Mouse (Mus musculus): Measurements from ENCODE around the gene Iapp. TPM values are rescaled to one million over a fixed set of nuclear protein-coding genes. Genes with fewer than 3 reads are reported as not detected.
"Not testable (repeated sequence)": the region's sequence is repeated elsewhere in the genome, so short reads cannot be mapped to it uniquely, and the experiment has no call there.

Iapp gene
- polyA plus RNA-seq, 1 experiment from 2014 or later, result 2.3 TPM

DNA sequence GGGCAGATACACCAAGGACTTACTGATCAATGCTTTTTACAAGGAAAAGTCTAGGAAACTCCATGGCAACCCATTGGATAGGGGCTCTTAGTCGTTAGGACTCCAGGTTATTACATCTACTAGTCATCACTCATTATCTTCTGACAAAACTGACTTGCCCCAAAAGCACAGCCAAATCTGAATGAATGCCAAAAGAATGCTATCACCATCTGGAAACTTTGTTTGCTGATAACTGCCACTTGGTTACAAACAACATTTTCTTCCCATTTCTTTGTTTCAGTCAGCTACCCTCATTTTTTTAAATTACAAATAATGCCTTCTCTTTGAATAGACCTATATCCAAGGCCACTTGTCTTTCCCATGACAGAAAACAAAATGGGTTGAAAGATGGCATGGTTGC, 31.0 kb downstream of the Iapp start:
- ATAC-seq (ENCODE audit: low FRiP score), result no peak
- H3K27me3 ChIP-seq (ENCODE audit: control insufficient read depth, insufficient read depth, low read length), result no peaks in the 10 kb centered on the region

GRCm38 (mm10) chr6:142338961-142339360, 40.7 kb downstream of the Iapp start:
- WGBS, result 83% methylated on average over 2 of the region's 2 CpGs
- H3K4me3 ChIP-seq (ENCODE audit: low read depth, low read length), result no peak overlapping the region
- ATAC-seq (ENCODE audit: low FRiP score) (no peak), DNase-seq (ENCODE audit: low spot score, missing footprints) (no peak)
- no peak overlapping the region for H3K27ac ChIP-seq (ENCODE audit: low read depth, low read length)
- H3K9ac ChIP-seq (ENCODE audit: low read length), result no peak overlapping the region
- H3K27me3 ChIP-seq (ENCODE audit: control insufficient read depth, insufficient read depth, low read length), result no peaks in the 10 kb centered on the region
- H3K9me3 ChIP-seq (ENCODE audit: control insufficient read depth, low read length), result no peaks in the 10 kb centered on the region
- H3K4me2 ChIP-seq, result no peak overlapping the region
- no peaks in the 10 kb centered on the region for H3K36me3 ChIP-seq (ENCODE audit: control insufficient read depth, insufficient read depth, low read length)
- no peaks in the 10 kb centered on the region for H3K4me1 ChIP-seq (ENCODE audit: control insufficient read depth, insufficient read depth, low read length)

More for the DNA sequence above, 31.0 kb downstream of the Iapp start:
- no peak for DNase-seq (ENCODE audit: low spot score, missing footprints)
- Histone ChIP-seq H3K4me3 (ENCODE audit: low read depth, low read length) (no peak overlapping the region), H3K4me1 (ENCODE audit: control insufficient read depth, insufficient read depth, low read length) (no peaks in the 10 kb centered on the region), H3K9me3 (ENCODE audit: control insufficient read depth, low read length) (no peaks in the 10 kb centered on the region), H3K36me3 (ENCODE audit: control insufficient read depth, insufficient read depth, low read length) (no peaks in the 10 kb centered on the region), H3K9ac (ENCODE audit: low read length) (no peak overlapping the region), H3K27ac (ENCODE audit: low read depth, low read length) (no peak overlapping the region), H3K4me2 (no peak overlapping the region)
- 81% methylated on average over 1 of the region's 1 CpGs for WGBS

GRCm38 (mm10) chr6:142339576-142339975, 41.4 kb downstream of the Iapp start:
- WGBS, result 59% methylated on average over 2 of the region's 2 CpGs
- Histone ChIP-seq H3K9ac (ENCODE audit: low read length) (no peak overlapping the region), H3K4me3 (ENCODE audit: low read depth, low read length) (no peak overlapping the region)

GRCm38 (mm10) chr6:142343561-142343960, 45.3 kb downstream of the Iapp start:
- H3K9me3 ChIP-seq (ENCODE audit: control insufficient read depth, low read length), result no peaks in the 10 kb centered on the region
- no peak overlapping the region for H3K4me3 ChIP-seq (ENCODE audit: low read depth, low read length)
- H3K4me2 ChIP-seq, result no peak overlapping the region
- H3K9ac ChIP-seq (ENCODE audit: low read length), result no peak overlapping the region
- H3K4me1 ChIP-seq (ENCODE audit: control insufficient read depth, insufficient read depth, low read length), result peaks cover 5% of the 10 kb centered on the region
- 72% methylated on average over 2 of the region's 2 CpGs for WGBS
- DNase-seq (ENCODE audit: low spot score, missing footprints) (no peak), ATAC-seq (ENCODE audit: low FRiP score) (no peak)
- no peaks in the 10 kb centered on the region for H3K27me3 ChIP-seq (ENCODE audit: control insufficient read depth, insufficient read depth, low read length)
- no peaks in the 10 kb centered on the region for H3K36me3 ChIP-seq (ENCODE audit: control insufficient read depth, insufficient read depth, low read length)
- H3K27ac ChIP-seq (ENCODE audit: low read depth, low read length), result no peak overlapping the region

More at GRCm38 (mm10) chr6:142339576-142339975, 41.4 kb downstream of the Iapp start:
- Histone ChIP-seq H3K36me3 (ENCODE audit: control insufficient read depth, insufficient read depth, low read length) (no peaks in the 10 kb centered on the region), H3K9me3 (ENCODE audit: control insufficient read depth, low read length) (no peaks in the 10 kb centered on the region), H3K4me2 (no peak overlapping the region), H3K27ac (ENCODE audit: low read depth, low read length) (no peak overlapping the region), H3K27me3 (ENCODE audit: control insufficient read depth, insufficient read depth, low read length) (no peaks in the 10 kb centered on the region), H3K4me1 (ENCODE audit: control insufficient read depth, insufficient read depth, low read length) (no peaks in the 10 kb centered on the region)
- ATAC-seq (ENCODE audit: low FRiP score) (no peak), DNase-seq (ENCODE audit: low spot score, missing footprints) (no peak)

DNA sequence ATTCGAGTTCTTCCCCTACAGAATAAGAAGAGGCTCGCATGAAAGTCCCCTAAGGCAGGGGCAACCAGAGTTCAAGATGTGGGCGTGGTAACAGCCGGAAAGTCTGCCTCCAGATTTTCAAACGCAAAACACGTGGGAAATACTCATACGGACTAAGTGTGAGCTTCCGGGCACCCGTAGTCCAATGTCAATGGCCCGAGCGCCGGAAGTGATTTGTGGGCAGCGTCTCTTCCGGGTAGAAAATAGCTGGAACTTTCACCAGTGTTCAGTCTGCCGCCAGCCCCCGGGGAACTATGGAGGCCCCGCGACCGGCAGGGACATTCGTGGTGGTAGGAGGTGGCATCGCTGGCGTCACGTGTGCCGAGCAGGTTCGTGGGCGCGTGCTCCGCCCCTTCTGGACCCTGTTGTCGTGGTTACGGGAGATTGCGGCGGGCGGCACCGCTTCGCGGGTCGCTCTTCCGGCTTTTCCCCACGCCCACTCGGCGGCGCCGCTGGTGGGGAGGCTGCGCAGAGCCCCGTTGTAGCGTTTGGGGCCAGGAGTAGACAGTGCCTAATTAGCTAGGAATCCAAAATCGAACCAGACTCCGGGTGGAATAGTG, 47.3 kb downstream of the Iapp start, which contains the start of gene Pyroxd1:
Pyroxd1 (plus strand) TSS at position 215 of the 599 bp plus-strand sequence.
- peak within 1 kb of the TSS; percentile 78 for H3K4me3 ChIP-seq (ENCODE audit: low read depth, low read length)
- H3K9me3 ChIP-seq (ENCODE audit: control insufficient read depth, low read length), result no peaks in the 10 kb centered on the region
- H3K36me3 ChIP-seq (ENCODE audit: control insufficient read depth, insufficient read depth, low read length), result no peaks in the 10 kb centered on the region
- no peaks in the 10 kb centered on the region for H3K27me3 ChIP-seq (ENCODE audit: control insufficient read depth, insufficient read depth, low read length)
- peaks cover 5% of the 10 kb centered on the region for H3K4me1 ChIP-seq (ENCODE audit: control insufficient read depth, insufficient read depth, low read length)
- peak within 1 kb of the TSS; percentile 48; the same call in 1 of the 2 replicates for H3K27ac ChIP-seq (ENCODE audit: low read depth, low read length)
- peak; percentile 94 for ATAC-seq (ENCODE audit: low FRiP score)
- DNase-seq (ENCODE audit: low spot score, missing footprints), result peak; percentile 98
- under 1% methylated on average over 48 of the region's 48 CpGs for WGBS
- peak within 1 kb of the TSS; percentile 57 for H3K4me2 ChIP-seq
- H3K9ac ChIP-seq (ENCODE audit: low read length), result peak within 1 kb of the TSS; percentile 71

DNA sequence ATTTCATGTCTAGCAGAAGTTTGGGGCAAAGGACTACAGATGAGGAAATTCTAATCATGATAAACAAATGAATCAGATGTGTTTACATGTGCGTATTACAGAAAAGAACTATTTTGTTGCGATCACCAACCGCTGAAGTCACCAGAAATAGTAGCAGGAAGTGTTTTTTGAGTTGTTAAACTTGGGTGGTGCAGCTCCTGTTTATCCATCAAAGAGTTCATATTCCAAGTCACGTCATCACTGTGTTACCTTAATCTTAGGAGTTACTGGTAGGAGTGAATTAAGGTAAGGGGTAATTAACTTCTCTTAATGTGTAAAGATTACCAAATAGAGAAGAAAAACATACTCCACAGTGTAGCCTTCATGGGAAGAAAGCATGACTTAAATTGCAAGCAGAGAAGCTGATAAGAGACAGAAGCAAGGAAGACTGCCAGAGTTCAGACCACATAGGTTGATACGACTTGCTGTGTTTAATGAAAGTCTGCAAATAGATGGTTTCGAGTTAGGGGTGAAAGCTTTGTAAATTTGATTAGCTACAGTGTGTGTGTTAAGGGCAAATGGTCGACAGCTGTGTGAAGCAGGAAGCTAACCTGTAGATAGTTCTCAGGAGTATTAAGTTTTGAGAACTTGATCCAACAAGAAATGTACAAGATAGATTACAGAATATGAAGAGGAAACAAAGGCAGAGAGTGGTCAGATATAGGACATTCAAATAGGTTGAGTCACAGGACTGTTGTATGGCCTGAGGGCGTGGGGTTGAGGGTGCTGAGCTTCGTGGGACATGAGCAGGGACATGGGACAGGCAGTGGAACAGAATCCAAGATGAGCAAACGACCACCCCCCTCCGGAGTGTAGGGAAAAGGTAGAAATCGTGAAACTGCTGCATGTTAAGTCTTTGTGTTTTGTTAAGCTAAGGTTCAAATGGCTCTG, 48.2 kb downstream of the Iapp start:
- Histone ChIP-seq H3K27ac (ENCODE audit: low read depth, low read length) (no peak overlapping the region), H3K36me3 (ENCODE audit: control insufficient read depth, insufficient read depth, low read length) (no peaks in the 10 kb centered on the region), H3K9ac (ENCODE audit: low read length) (peak overlapping the region; percentile 71), H3K9me3 (ENCODE audit: control insufficient read depth, low read length) (no peaks in the 10 kb centered on the region), H3K4me1 (ENCODE audit: control insufficient read depth, insufficient read depth, low read length) (peaks cover 5% of the 10 kb centered on the region), H3K4me3 (ENCODE audit: low read depth, low read length) (peak overlapping the region; percentile 78), H3K4me2 (peak overlapping the region; percentile 57), H3K27me3 (ENCODE audit: control insufficient read depth, insufficient read depth, low read length) (no peaks in the 10 kb centered on the region)
- no peak for ATAC-seq (ENCODE audit: low FRiP score)
- peak; percentile 80 for DNase-seq (ENCODE audit: low spot score, missing footprints)
- WGBS, result 62% methylated on average over 12 of the region's 12 CpGs

- Histone ChIP-seq H3K9me3 (ENCODE audit: control insufficient read depth, low read length) (no peaks in the 10 kb centered on the region), H3K4me1 (ENCODE audit: control insufficient read depth, insufficient read depth, low read length) (peaks cover 5% of the 10 kb centered on the region), H3K9ac (ENCODE audit: low read length) (no peak overlapping the region), H3K27me3 (ENCODE audit: control insufficient read depth, insufficient read depth, low read length) (no peaks in the 10 kb centered on the region), H3K27ac (ENCODE audit: low read depth, low read length) (no peak overlapping the region), H3K4me2 (no peak overlapping the region), H3K36me3 (ENCODE audit: control insufficient read depth, insufficient read depth, low read length) (no peaks in the 10 kb centered on the region), H3K4me3 (ENCODE audit: low read depth, low read length) (no peak overlapping the region)
- ATAC-seq (ENCODE audit: low FRiP score) (no peak), DNase-seq (ENCODE audit: low spot score, missing footprints) (no peak)
- WGBS, result 86% methylated on average over 11 of the region's 11 CpGs
Measured at GRCm38 (mm10) chr6:142347431-142348385, 49.5 kb downstream of the Iapp start.

DNA sequence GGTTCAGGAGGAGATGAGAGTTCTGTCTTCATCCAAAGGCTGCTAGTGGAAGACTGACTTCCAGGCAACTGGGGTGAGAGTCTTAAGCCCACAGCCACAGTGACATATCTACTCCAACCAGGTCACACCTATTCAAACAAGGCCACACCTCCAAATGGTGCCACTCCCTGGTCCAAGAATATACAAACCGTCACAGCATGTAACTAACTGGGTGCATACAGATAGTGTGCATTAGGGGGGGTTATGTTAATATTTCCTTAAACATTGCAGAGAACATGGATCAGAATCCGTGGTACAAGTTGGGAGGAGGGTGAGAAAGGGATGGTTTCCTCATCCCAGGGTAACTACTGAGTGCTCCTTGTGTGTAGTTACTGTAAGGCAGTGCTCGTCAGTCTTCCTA, 53.9 kb downstream of the Iapp start:
- not testable (repeated sequence) for H3K9ac ChIP-seq (ENCODE audit: low read length); H3K4me2 ChIP-seq; DNase-seq (ENCODE audit: low spot score, missing footprints); H3K36me3 ChIP-seq (ENCODE audit: control insufficient read depth, insufficient read depth, low read length); H3K4me3 ChIP-seq (ENCODE audit: low read depth, low read length); ATAC-seq (ENCODE audit: low FRiP score); H3K27me3 ChIP-seq (ENCODE audit: control insufficient read depth, insufficient read depth, low read length); H3K27ac ChIP-seq (ENCODE audit: low read depth, low read length); H3K4me1 ChIP-seq (ENCODE audit: control insufficient read depth, insufficient read depth, low read length); H3K9me3 ChIP-seq (ENCODE audit: control insufficient read depth, low read length)
- 88% methylated on average over 3 of the region's 3 CpGs for WGBS

Measured in midbrain, embryonic 11.5 days (tissue).